Mouse (Mus musculus): ENCODE measurements at regions not wholly inside any gene's neighbourhood (a gene's known extent, or its start where the extent isn't known, plus 50 kb on each side); places are given as distances from the start of the nearest gene placed in this dataset.

DNA sequence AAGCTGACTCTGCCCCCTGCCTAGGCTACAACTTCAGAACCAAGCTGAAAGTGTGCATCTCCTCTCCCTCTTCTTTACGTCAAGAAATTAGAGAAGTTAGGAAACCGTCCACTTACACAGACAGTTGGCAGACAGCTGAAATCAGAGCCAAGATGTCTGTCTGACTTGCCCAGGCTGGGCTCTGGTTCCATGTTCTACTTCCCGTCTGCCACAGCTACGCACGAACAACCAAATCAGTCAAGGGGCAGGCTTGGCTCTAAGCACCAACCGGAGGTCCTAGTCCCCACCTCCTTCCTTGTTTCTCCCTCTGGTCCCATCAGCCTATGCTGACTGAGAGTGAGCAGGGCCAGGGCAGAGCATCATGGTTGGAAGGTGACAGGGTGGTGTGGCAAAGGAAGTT, 157.5 kb upstream of the Klf14 start:
- TF ChIP-seq POLR2A (IDR thresholded peaks at IDR 0.05; ENCODE audit: control insufficient read depth, low read depth, low read length) (no peak), CTCF (IDR thresholded peaks at IDR 0.05; ENCODE audit: control insufficient read depth, insufficient read depth, insufficient replicate concordance, low read depth, low read length) (no peak)
